Mouse (Mus musculus): ENCODE measurements around the gene Ccdc159. TPM values are rescaled to one million over a fixed set of nuclear protein-coding genes. Genes with fewer than 3 reads are reported as not detected.
A peak's percentile ranks its signal among the peaks of the same experiment; 100 is the strongest.

Ccdc159 gene
- polyA plus RNA-seq, 1 experiment from 2014 or later: 2.2 TPM

DNA sequence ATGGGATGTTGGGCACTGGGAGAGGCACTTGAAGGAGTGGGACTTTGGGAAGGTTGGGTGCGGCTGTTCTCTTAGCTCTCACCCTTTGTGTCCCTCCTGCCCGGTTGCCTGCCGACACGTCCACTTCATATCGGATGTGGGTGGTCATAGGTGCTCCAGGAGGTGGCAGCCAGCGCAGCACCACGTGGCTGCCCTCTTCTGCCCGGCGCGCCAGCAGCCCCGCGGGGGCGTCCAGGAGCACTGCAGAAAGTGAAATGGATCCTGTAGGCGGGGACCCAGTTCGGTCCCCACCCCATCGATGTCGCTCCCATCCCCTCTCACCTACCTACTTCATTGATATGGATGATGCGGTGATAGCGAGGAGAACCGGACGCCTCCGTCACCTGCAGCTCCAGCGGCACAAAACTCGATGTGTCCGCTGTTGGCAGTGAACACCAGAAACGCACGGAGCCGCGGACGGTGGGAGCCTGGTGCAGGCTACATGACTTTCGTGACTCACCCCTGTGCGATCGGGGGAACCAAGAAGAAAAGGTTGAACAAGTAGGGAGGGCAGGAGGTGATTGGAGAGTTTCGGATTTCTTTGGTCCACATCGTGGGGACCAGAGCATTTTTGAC lies 34.2 kb downstream of the Ccdc159 start:
- H3K27me3 ChIP-seq (replicated peaks; ENCODE audit: control insufficient read depth, insufficient read depth, low read length): peaks cover 16% of the 10 kb centered on the region
- WGBS: under 1% methylated on average over 35 of the region's 35 CpGs
- H3K4me2 ChIP-seq: peak overlapping the region; percentile 91
- peaks cover 23% of the 10 kb centered on the region for H3K36me3 ChIP-seq (ENCODE audit: control insufficient read depth, insufficient read depth, low read length)
- peaks cover 25% of the 10 kb centered on the region for H3K4me1 ChIP-seq (replicated peaks; ENCODE audit: control insufficient read depth, insufficient read depth, low read length)
- H3K27ac ChIP-seq (ENCODE audit: low read depth, low read length): peak overlapping the region; percentile 98
- no peaks in the 10 kb centered on the region for H3K9me3 ChIP-seq (ENCODE audit: control insufficient read depth, low read length)
- peak overlapping the region; percentile 90 for H3K9ac ChIP-seq (ENCODE audit: low read depth, low read length)
- H3K4me3 ChIP-seq (ENCODE audit: low read depth, low read length): peak overlapping the region; percentile 82
- ATAC-seq (replicated peaks; ENCODE audit: low FRiP score): no peak
- peak; percentile 56 for DNase-seq (ENCODE audit: low spot score)

DNA sequence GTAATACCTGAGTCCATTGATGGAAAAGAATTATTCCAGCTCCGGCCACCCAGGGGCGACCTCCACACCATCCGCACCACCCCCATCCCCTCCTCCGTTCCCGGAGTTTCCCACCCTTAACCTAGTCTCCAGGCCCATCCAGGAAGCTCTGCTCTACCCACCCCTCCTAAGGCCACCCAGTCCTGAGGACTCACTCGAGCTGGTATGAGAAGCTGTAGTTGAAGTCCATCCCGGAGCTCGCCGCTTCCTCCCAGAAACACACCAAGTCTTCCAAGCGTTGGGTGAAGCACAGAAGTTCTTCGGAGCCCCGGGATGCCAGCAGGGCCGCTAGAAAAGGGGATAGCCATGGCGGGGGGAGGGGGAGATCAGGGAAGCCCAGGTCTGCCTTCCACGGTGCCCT lies 34.7 kb downstream of the Ccdc159 start:
- WGBS: under 1% methylated on average over 15 of the region's 15 CpGs
- Histone ChIP-seq H3K4me2 (peak overlapping the region; percentile 91), H3K4me1 (replicated peaks; ENCODE audit: control insufficient read depth, insufficient read depth, low read length) (peaks cover 25% of the 10 kb centered on the region), H3K36me3 (ENCODE audit: control insufficient read depth, insufficient read depth, low read length) (peaks cover 23% of the 10 kb centered on the region), H3K9me3 (ENCODE audit: control insufficient read depth, low read length) (no peaks in the 10 kb centered on the region), H3K27me3 (replicated peaks; ENCODE audit: control insufficient read depth, insufficient read depth, low read length) (peaks cover 16% of the 10 kb centered on the region), H3K4me3 (ENCODE audit: low read depth, low read length) (peak overlapping the region; percentile 82), H3K9ac (ENCODE audit: low read depth, low read length) (peak overlapping the region; percentile 90), H3K27ac (ENCODE audit: low read depth, low read length) (peak overlapping the region; percentile 98)
- ATAC-seq (replicated peaks; ENCODE audit: low FRiP score): peak; percentile 12
- DNase-seq (ENCODE audit: low spot score): no peak

DNA sequence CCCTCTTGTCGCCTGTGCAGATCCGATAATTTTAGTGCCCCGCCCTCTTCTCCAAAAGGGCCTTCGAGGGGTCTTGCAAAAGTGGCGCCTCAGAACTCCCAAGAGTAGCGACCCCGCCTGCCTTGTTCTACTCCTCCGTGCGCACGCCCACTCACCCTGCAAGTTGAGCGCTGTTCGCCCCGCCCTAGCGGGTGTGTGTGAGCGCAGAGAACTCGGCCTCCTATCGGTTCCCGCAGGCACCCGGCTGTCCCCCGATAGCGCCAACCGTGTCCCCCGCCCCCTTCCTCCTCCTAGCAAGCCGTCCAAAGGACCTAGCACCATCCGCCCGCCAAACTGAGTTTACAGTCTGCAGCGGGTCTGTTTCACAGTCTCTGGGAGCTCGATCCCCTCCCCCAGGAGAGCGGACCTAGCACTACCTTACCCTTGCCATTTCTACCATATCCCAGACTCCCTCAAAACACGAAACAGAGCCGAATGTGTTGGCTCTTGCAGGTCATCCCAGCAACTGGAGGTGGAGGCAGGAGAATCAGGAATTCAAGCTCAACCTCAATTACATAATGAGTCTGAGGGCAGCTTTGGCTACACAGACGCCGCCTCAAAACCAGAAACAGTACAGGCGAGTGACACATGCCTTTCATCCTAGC lies 35.3 kb downstream of the Ccdc159 start:
- Histone ChIP-seq H3K9me3 (ENCODE audit: control insufficient read depth, low read length) (no peaks in the 10 kb centered on the region), H3K4me2 (peak overlapping the region; percentile 91), H3K27ac (ENCODE audit: low read depth, low read length) (peak overlapping the region; percentile 98), H3K4me1 (replicated peaks; ENCODE audit: control insufficient read depth, insufficient read depth, low read length) (peaks cover 25% of the 10 kb centered on the region), H3K4me3 (ENCODE audit: low read depth, low read length) (peak overlapping the region; percentile 82), H3K9ac (ENCODE audit: low read depth, low read length) (peak overlapping the region; percentile 90), H3K36me3 (ENCODE audit: control insufficient read depth, insufficient read depth, low read length) (peaks cover 23% of the 10 kb centered on the region), H3K27me3 (replicated peaks; ENCODE audit: control insufficient read depth, insufficient read depth, low read length) (peaks cover 16% of the 10 kb centered on the region)
- DNase-seq (ENCODE audit: low spot score) (peak; percentile 91), ATAC-seq (replicated peaks; ENCODE audit: low FRiP score) (peak; percentile 92)
- 1% methylated on average over 34 of the region's 34 CpGs for WGBS

DNA sequence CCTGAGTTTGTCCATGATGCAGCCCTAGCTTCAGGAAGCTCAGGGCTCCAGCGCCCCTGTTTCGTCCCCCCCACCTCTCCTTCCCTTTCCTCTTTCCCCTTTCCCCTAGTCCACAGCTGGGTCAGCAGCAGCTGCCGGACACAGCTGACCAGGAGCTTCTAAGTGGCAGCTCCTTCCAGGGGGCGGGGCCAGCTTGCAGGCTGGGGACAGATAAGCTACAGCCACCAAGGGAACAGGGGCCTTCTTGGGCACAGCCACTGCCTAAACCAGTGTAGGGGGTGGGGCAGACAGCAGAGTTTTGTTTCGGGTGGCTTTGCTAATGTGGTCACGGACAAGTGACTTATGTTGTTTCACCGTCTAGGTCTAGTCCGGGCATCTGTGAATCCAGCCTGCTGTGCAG lies 36.1 kb downstream of the Ccdc159 start, which contains the start of gene Epor:
TSS of gene Epor (minus strand) at position 90 of the 400 bp plus-strand sequence.
- Histone ChIP-seq H3K4me2 (peak within 1 kb of the TSS; percentile 91), H3K9ac (ENCODE audit: low read depth, low read length) (peak within 1 kb of the TSS; percentile 90), H3K4me1 (replicated peaks; ENCODE audit: control insufficient read depth, insufficient read depth, low read length) (peaks cover 25% of the 10 kb centered on the region), H3K27me3 (replicated peaks; ENCODE audit: control insufficient read depth, insufficient read depth, low read length) (peaks cover 16% of the 10 kb centered on the region), H3K4me3 (ENCODE audit: low read depth, low read length) (peak within 1 kb of the TSS; percentile 82), H3K9me3 (ENCODE audit: control insufficient read depth, low read length) (no peaks in the 10 kb centered on the region), H3K36me3 (ENCODE audit: control insufficient read depth, insufficient read depth, low read length) (peaks cover 21% of the 10 kb centered on the region), H3K27ac (ENCODE audit: low read depth, low read length) (peak within 1 kb of the TSS; percentile 98)
- DNase-seq (ENCODE audit: low spot score): peak; percentile 78
- WGBS: 16% methylated on average over 8 of the region's 8 CpGs
- peak; percentile 64 for ATAC-seq (replicated peaks; ENCODE audit: low FRiP score)

DNA sequence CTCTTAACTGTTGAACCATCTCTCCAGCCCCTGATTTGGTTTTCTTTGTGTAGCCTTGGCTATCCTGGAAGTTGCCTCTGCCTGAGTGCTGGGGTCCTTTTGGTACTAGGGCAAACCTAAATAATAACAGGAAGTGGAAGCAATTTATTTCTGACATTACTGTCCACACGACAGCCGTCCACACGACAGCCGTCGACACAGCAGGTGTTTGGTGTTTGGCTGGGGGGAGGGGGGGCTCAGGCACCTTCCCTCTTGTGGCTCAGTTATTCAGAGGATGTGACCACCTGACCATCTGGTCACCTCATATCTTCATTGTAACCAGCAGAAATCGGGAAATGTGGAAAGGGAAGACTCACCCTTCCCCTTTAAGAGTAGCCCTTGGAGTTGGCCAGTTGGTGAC lies 41.6 kb downstream of the Ccdc159 start:
- Histone ChIP-seq H3K27me3 (replicated peaks; ENCODE audit: control insufficient read depth, insufficient read depth, low read length) (no peaks in the 10 kb centered on the region), H3K36me3 (ENCODE audit: control insufficient read depth, insufficient read depth, low read length) (no peaks in the 10 kb centered on the region), H3K9ac (ENCODE audit: low read depth, low read length) (no peak overlapping the region), H3K4me3 (ENCODE audit: low read depth, low read length) (no peak overlapping the region), H3K4me1 (replicated peaks; ENCODE audit: control insufficient read depth, insufficient read depth, low read length) (peaks cover 4% of the 10 kb centered on the region), H3K27ac (ENCODE audit: low read depth, low read length) (no peak overlapping the region), H3K9me3 (ENCODE audit: control insufficient read depth, low read length) (no peaks in the 10 kb centered on the region), H3K4me2 (no peak overlapping the region)
- ATAC-seq (replicated peaks; ENCODE audit: low FRiP score): no peak
- 59% methylated on average over 6 of the region's 6 CpGs for WGBS
- no peak for DNase-seq (ENCODE audit: low spot score)

DNA sequence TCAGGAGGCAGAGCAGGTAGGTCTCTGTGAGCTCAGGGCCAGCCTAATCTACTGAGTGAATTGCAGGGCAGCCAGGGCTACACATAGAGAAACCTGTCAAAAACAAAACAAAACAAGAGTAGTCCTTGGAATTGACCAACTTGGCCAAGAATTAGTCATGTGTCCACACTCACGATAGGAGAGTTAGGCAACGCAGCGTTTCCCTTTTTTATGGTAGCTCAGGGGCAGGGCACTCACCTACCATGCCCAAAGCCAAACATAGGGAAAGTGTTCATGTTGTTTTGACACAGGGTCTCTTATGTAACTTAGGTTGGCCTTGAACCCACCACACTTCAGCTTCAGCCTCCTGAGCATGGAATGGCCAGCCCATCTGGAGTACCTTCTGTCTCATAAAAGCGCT lies 42.0 kb downstream of the Ccdc159 start:
- Histone ChIP-seq H3K27me3 (replicated peaks; ENCODE audit: control insufficient read depth, insufficient read depth, low read length) (no peaks in the 10 kb centered on the region), H3K9me3 (ENCODE audit: control insufficient read depth, low read length) (no peaks in the 10 kb centered on the region), H3K9ac (ENCODE audit: low read depth, low read length) (no peak overlapping the region), H3K27ac (ENCODE audit: low read depth, low read length) (no peak overlapping the region), H3K4me2 (no peak overlapping the region), H3K4me3 (ENCODE audit: low read depth, low read length) (no peak overlapping the region), H3K4me1 (replicated peaks; ENCODE audit: control insufficient read depth, insufficient read depth, low read length) (no peaks in the 10 kb centered on the region), H3K36me3 (ENCODE audit: control insufficient read depth, insufficient read depth, low read length) (no peaks in the 10 kb centered on the region)
- DNase-seq (ENCODE audit: low spot score) (no peak), ATAC-seq (replicated peaks; ENCODE audit: low FRiP score) (no peak)
- WGBS: 85% methylated on average over 4 of the region's 4 CpGs

DNA sequence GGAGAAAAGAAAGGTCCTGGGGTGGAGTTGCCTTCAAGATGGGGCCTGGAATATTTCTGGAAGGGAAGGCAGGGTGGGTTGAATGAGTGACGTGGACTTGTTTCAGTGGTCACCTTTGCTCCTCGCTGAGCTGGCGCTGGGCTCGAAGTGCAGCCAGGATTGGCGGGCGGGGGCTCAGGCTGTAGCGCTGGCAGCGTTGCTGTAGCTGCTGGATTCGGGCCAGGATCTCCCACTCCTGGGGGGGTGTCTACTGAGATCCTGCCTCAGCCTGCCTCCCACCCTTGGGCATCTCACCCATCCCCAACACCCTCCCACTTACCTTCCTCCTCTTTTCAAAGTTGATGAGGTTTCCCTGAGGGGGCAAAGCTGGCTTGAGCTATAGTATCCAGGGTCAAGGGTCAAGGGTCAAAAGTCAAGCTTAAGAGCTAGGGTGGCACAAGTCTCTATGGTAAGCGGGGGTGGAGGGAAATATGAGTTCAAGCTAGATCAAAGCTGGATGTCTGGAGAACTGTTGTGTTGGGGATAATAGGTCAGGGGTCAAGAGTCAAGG lies 49.4 kb downstream of the Ccdc159 start:
- ATAC-seq (replicated peaks; ENCODE audit: low FRiP score): no peak
- Histone ChIP-seq H3K4me3 (ENCODE audit: low read depth, low read length) (no peak overlapping the region), H3K9me3 (ENCODE audit: control insufficient read depth, low read length) (no peaks in the 10 kb centered on the region), H3K4me2 (no peak overlapping the region), H3K27me3 (replicated peaks; ENCODE audit: control insufficient read depth, insufficient read depth, low read length) (peaks cover 25% of the 10 kb centered on the region), H3K36me3 (ENCODE audit: control insufficient read depth, insufficient read depth, low read length) (no peaks in the 10 kb centered on the region), H3K27ac (ENCODE audit: low read depth, low read length) (no peak overlapping the region), H3K9ac (ENCODE audit: low read depth, low read length) (no peak overlapping the region), H3K4me1 (replicated peaks; ENCODE audit: control insufficient read depth, insufficient read depth, low read length) (no peaks in the 10 kb centered on the region)
- DNase-seq (ENCODE audit: low spot score): no peak
- WGBS: 87% methylated on average over 10 of the region's 10 CpGs

DNA sequence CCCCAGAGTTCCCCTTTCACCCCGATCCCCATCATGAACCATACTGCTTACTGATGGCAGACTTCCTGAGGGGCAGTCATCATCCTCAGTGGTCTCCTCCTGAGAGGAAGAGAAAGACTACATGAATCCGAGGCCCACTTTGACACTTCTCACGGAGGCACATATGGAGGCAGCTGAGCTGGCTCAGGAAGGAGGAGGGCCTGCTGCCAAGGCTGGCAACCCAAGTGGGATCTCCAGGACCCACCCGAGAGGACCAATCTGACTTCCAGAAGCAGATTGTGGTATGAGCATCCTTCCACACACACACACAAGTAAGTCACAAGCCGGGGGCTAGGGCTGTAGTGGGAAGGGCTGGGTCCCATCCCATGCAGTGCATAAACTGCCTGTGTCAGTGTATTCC lies 50.1 kb downstream of the Ccdc159 start:
- Histone ChIP-seq H3K4me2 (no peak overlapping the region), H3K9ac (ENCODE audit: low read depth, low read length) (no peak overlapping the region), H3K36me3 (ENCODE audit: control insufficient read depth, insufficient read depth, low read length) (no peaks in the 10 kb centered on the region), H3K9me3 (ENCODE audit: control insufficient read depth, low read length) (0 out of 2 replicates have a peak, but pooled peaks cover 2% of the 10 kb centered on the region), H3K27ac (ENCODE audit: low read depth, low read length) (no peak overlapping the region), H3K4me1 (replicated peaks; ENCODE audit: control insufficient read depth, insufficient read depth, low read length) (no peaks in the 10 kb centered on the region), H3K4me3 (ENCODE audit: low read depth, low read length) (no peak overlapping the region), H3K27me3 (replicated peaks; ENCODE audit: control insufficient read depth, insufficient read depth, low read length) (peaks cover 31% of the 10 kb centered on the region)
- no peak for ATAC-seq (replicated peaks; ENCODE audit: low FRiP score)
- 83% methylated on average over 5 of the region's 5 CpGs for WGBS
- no peak for DNase-seq (ENCODE audit: low spot score)
